Mouse (Mus musculus) layer of hippocampus, adult 11-12 months (tissue): ENCODE measurements at regions not wholly inside any gene's neighbourhood (a gene's known extent, or its start where the extent isn't known, plus 50 kb on each side); places are given as distances from the start of the nearest gene placed in this dataset.

Experiments used
- DNase-seq: peaks from one replicate; pipeline ENCODE4 v3.0.0; 2022; ENCODE audit warnings: low spot score

DNA sequence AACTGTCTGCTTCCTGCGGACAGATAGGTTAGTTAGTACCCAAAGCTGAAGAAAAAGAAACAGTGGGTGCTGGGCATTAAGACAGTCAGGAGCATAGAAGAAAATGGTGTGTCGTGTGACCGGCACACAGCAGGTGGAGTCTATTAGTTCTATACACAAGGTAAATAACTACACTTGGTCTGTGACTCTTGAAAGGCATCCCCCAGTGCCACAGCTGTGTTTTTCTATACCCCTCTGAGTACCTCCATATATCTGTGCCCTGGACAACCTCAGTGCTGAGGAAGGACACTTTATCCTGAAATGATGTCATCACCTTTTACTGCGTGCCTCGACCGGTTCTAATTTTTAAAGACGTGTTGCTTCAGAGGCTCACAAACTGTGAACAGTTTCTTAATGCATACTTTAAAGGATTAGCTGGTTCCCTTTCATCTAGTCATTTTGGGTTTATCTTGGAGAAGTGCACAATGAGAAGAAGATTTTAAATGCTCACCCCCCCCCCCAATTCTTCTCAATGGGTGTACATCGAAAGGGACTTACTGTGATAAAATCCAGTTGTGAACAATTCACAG is 666.1 kb downstream of the Pkhd1 start:
- DNase-seq = no peak

DNA sequence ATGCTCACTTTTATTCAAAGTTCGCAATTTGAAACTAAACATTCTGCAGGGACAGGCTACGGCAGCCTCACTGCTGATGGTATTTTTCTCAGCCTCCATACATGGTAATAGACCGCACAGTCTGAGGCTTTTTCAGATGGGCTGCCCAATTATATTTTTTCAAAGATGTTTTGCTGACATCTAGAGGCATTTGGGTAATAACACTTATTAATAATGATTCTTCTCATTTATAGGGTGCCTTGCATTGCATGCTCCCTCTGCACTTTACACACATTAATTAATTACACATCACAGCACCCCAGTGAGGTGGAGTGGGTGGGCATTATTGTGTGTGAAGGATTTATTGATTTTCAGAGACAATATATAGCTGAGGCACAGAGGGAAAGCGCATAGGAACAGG is 644.5 kb downstream of the Pkhd1 start:
- DNase-seq = no peak

DNA sequence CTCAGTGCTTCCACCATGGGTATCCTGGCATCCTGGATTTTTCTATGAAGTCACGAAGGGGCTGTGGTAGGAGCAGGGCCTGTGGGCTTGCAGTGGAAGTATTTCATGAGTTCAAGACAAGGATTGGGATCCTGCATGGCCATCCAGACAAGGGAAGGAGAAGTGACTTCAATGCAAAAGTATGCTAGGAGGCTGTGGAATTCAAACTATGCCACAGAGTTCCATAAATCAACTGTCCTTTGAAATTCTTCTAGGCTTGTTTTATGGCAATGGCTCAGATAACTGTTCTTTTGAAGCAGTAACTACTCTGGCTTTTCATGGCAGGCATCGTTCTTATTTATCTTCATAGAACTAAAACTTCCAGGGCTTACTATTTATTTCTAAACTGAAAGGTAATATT is 643.9 kb downstream of the Pkhd1 start:
- DNase-seq = no peak

DNA sequence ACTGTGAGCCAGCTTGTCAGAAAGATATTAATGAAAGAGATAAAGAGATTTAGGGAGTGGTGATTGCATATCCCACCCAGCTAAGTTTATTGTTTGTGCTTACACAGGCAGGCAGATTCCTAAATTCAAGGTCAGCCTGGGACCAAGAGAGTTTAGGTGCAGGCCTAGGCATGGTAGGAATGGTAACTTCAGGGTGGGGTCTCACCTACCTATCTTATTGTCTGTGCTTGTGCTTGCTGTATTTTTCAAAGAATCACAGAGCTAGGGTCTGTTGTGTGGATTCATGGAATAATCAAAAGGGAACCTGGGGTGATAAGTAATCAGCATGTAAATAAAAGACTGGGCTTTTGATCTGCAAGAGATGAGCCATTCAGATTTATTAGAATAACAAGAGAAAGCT is 642.4 kb downstream of the Pkhd1 start:
- no peak for DNase-seq

DNA sequence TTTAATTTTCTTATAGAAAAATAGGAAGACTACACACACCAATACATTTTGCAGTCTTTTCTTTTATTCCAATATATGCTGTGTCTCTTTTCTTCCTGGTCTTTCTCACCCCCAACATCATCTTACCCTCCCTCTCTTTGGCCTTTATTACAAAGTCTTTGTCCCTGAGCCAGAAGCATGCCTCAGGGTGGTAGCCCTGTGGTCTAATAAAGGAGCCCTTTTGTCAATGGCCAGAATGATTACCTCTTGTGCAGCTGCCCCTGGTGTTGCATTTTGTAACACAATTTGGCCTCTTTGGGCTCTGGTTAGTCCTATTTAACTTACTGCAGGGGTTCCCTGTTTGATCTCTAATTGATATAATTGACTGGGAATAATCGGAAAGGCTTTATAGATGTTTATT is 636.7 kb downstream of the Pkhd1 start:
- DNase-seq = no peak

DNA sequence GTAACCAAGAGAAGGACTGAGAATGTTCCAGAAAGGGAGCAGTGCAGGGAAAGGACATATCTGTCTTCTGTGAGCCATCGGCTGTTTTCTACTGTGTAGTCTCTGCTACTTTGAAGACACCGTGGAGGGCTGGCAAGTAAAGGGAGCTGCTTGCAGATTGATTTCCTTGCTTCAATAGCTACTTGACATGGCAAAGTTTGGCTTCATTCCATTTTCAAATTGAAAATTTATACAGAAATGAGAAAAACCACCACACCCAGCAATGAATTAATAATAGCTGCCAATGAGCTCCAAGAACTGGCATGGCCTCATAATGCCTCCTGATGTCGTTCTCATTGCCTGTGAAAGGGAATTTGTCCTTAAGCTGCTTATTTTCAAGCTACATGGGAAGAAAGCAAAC is 635.1 kb downstream of the Pkhd1 start:
- no peak for DNase-seq

DNA sequence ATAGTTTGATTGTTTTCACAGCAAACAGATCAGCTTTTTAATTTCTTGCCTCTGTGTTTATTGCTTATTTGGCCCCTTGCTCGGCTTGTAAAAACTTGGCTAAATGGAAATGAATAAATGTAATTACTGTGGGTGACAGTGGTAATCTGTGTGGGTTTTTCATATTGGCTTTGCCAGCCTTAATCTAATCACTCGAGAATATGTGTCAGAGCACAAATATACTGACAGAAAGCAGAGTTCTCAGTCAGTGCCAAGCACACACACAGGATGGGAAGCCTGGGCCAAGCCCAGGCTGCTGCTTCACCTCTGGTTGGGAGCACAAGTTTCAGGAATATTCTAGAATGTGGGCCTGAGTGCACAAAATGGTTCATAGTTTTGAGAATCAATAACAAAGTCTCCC is 634.4 kb downstream of the Pkhd1 start:
- DNase-seq = no peak

DNA sequence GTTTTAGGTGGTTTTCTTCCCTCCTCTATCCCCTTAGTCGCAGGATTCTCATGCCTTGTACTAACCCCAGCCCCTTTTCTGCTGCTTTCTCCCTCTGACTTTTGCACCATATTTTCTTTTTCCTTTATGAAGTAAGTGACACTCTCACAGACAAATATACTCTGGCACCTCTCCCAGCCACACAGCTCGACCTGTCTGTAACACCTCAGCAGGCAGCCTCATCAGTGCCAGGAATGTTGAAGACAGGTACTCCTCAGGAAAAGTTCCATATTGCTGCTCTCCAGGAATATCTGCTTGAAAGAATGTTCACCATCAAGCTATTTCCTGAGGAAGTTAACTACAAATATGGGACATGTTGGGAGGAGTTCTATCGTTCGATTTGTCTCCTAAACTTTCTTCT is 627.9 kb downstream of the Pkhd1 start:
- no peak for DNase-seq
